Mouse (Mus musculus) thymus, adult 18-20 months (tissue): Measurements from ENCODE around the gene Gm16368.
"Not testable (repeated sequence)": the region's sequence is repeated elsewhere in the genome, so short reads cannot be mapped to it uniquely, and the experiment has no call there.

ENCODE experiments used
- DNase-seq, 2 experiments: peaks; one replicate each; pipeline ENCODE4 v3.0.0; 2022; ENCODE audit warnings: mixed read lengths in 2 of 2

Gm16368 gene

DNA sequence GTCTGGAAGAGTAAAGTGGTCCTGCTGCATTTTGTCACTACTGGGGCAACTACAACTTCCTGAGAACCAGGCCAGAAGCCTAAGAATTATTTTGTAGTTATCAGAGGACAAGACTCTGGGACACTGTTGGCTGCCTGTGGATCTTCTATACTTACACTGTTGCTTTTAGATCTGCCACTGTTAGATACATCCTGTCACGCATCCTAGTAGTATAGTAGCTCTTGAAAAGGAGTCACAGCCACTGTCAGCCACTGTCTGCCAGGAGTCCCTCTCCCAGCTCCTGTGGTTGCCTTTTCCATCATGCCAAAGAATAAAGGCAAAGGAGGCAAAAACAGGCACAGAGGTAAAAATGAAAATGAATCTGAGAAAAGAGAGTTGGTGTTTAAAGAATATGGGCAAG, at the start of gene Gm16368:
Gene Gm16368, plus strand, starts transcription at position 301 of the 400 bp plus-strand sequence.
- not testable (repeated sequence) for DNase-seq

DNA sequence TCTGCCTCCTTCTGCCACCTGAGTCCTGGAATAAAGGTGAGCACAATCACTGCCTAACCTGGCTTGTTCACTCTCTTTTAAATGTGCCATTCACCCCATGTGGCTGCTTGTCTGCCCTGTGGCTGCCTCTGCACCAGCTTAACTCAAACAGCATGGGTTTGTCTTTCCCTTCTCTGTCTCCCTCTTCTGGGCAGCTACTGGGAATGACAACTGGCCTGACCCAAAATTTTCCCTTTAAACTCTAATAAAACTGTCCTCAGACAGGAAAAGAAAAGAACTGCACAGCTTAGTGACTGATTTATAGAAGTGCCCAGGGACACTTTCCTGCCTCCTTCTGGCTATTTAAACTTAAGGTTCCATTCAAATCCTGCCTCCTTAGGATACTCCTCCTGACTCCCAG, 44.4 kb upstream of the Gm16368 start:
- not testable (repeated sequence) for DNase-seq

DNA sequence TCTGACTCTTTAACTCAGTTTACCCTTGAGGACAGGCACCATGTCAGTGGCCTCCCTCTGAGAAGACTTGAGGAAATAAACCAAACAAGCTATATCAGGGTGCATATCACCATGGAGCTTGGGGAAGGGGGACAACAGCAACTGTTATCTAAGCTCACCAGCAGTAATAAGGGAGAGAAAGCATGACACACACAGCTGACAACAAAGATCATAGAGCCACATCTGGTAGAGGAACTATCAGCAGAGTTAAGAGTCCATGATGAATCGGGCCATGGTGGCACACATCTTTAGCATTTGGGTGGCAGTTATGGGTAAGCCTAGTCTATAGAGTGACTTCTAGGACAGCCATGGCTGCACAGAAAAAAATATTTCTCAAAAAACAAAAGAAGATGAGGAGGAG, 43.8 kb upstream of the Gm16368 start:
- DNase-seq, result not testable (repeated sequence)

DNA sequence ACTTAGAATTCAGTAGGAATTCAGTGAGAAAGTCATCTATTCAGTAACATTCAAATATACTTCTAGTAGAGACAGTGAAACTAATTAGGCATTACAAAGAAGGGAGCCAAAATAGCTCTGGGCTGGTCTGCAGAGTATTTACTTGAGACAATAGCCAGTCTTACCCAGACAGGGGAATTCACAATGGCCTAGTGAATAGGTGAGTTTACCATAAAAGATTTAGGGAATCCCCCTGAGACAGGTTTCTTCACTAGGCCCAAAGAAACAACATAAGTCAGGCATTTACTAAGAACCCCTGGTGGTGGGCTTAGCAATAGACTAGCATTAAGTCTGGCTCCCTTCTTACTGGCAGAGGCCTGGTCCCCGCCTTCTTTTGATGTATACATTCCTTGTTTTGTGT, 38.3 kb upstream of the Gm16368 start:
- DNase-seq, result not testable (repeated sequence)
